Comparison of ENCODE assay signal across 30 mouse cellular contexts in the genomic region with DNA sequence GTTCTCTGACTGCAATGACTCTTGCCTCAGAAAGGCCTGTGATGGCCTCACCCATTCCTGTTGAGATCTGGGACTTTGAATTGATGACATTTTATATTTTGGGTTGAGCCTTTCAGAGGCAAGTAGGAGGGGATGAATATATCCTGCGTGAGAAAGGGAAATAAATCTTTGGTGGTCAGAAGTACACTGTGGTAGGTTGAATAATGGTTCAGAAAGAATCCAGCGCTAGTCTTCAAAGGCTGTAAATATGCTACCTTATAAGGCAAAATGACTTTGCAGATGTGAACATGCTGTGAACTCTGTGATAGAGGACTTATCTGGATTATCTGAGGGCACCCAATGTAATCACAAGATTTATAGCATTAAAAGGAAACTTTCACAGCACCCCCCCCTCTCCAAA. TPM values are rescaled to one million over a fixed set of nuclear protein-coding genes. Genes with fewer than 3 reads are reported as not detected.
DNase-seq lines count a peak whose midpoint lies in the region; ATAC-seq and TF ChIP-seq lines count a peak whose summit lies in the region.
"Had no signal": no experiment of that assay in that cellular context is flagged by ENCODE, and none has a peak within 500 bp of the region (broad histone marks: within the 10 kb centered on the region; RNA-seq: fewer than 3 reads in every experiment).

No protein-coding gene starts in this region.

- whole genome bisulfite sequencing in intestine, embryonic 14.5 days: 40% methylated on average over 2 of the region's 2 CpGs
- WGBS in intestine, embryonic 16.5 days: 54% methylated on average over 2 of the region's 2 CpGs
- 26% methylated on average over 2 of the region's 2 CpGs for WGBS in kidney, postnatal 0 days
- 14% methylated on average over 2 of the region's 2 CpGs for WGBS in stomach, embryonic 14.5 days

- peaks cover 17% of the 10 kb centered on the region for H3K4me1 ChIP-seq in intestine, embryonic 14.5 days (replicated peaks; ENCODE audit: control insufficient read depth, insufficient read depth, low read length)
- H3K4me1 ChIP-seq in intestine, embryonic 16.5 days (ENCODE audit: control insufficient read depth, insufficient read depth, low read length): peaks cover 6% of the 10 kb centered on the region; the same call in 1 of the 2 replicates
- peaks cover 7% of the 10 kb centered on the region; the same call in 1 of the 2 replicates for H3K4me1 ChIP-seq in kidney, postnatal 0 days (replicated peaks; ENCODE audit: insufficient read depth, low read length)
- H3K4me1 ChIP-seq in embryonic fibroblast, embryonic 13.5 days (ENCODE audit: control insufficient read depth, insufficient read depth, low read length): peaks cover 7% of the 10 kb centered on the region
- H3K4me1 ChIP-seq in stomach, embryonic 14.5 days (ENCODE audit: control insufficient read depth, insufficient read depth, low read length): peaks cover 12% of the 10 kb centered on the region; the same call in 1 of the 2 replicates
- H3K4me1 ChIP-seq: forebrain, embryonic 15.5 days; neural tube, embryonic 15.5 days had no signal

- H3K27ac ChIP-seq in intestine, embryonic 14.5 days (ENCODE audit: low read depth): peak overlapping the region; percentile 87
- H3K27ac ChIP-seq in intestine, embryonic 16.5 days (ENCODE audit: low read length): no peak overlapping the region; the same call in 1 of the 2 replicates
- H3K27ac ChIP-seq in kidney, postnatal 0 days: no peak overlapping the region
- H3K27ac ChIP-seq in embryonic fibroblast, embryonic 13.5 days (ENCODE audit: insufficient read depth, low read length): peak overlapping the region; percentile 96
- H3K27ac ChIP-seq in stomach, embryonic 14.5 days (ENCODE audit: low read length): peak overlapping the region; percentile 88; the same call in 1 of the 2 replicates
- H3K27ac ChIP-seq: embryonic facial prominence, embryonic 12.5 days; forebrain, embryonic 10.5 days; forebrain, embryonic 15.5 days; hindbrain, embryonic 13.5 days; neural tube, embryonic 15.5 days had no signal

- no peaks in the 10 kb centered on the region for H3K36me3 ChIP-seq in intestine, embryonic 14.5 days (ENCODE audit: control insufficient read depth, insufficient read depth, low read length)
- H3K36me3 ChIP-seq in intestine, embryonic 16.5 days (ENCODE audit: control insufficient read depth, insufficient read depth, low read length): no peaks in the 10 kb centered on the region
- H3K36me3 ChIP-seq in kidney, postnatal 0 days (ENCODE audit: insufficient read depth, low read length): no peaks in the 10 kb centered on the region
- H3K36me3 ChIP-seq in stomach, embryonic 14.5 days (ENCODE audit: control insufficient read depth, insufficient read depth, low read length): no peaks in the 10 kb centered on the region
- H3K36me3 ChIP-seq: embryonic facial prominence, embryonic 12.5 days; forebrain, embryonic 10.5 days; forebrain, embryonic 15.5 days; hindbrain, embryonic 13.5 days; limb, embryonic 12.5 days; neural tube, embryonic 15.5 days had no signal

- H3K4me3 ChIP-seq in intestine, embryonic 14.5 days (ENCODE audit: low read depth, low read length): no peak overlapping the region
- no peak overlapping the region for H3K4me3 ChIP-seq in intestine, embryonic 16.5 days (ENCODE audit: low read length)
- no peak overlapping the region for H3K4me3 ChIP-seq in kidney, postnatal 0 days (replicated peaks; ENCODE audit: low read depth, low read length)
- H3K4me3 ChIP-seq in embryonic fibroblast, embryonic 13.5 days (ENCODE audit: insufficient read depth, low read length): no peak overlapping the region
- no peak overlapping the region for H3K4me3 ChIP-seq in stomach, embryonic 14.5 days (ENCODE audit: low read depth, low read length)
- H3K4me3 ChIP-seq: embryonic facial prominence, embryonic 12.5 days; forebrain, embryonic 10.5 days; forebrain, embryonic 15.5 days; hindbrain, embryonic 13.5 days; limb, embryonic 12.5 days; megakaryocyte, embryonic 14.5 days; neural tube, embryonic 15.5 days had no signal

- H3K9ac ChIP-seq in intestine, embryonic 14.5 days (ENCODE audit: low read length): no peak overlapping the region
- no peak overlapping the region for H3K9ac ChIP-seq in intestine, embryonic 16.5 days (ENCODE audit: low read depth, low read length)
- H3K9ac ChIP-seq in kidney, postnatal 0 days (ENCODE audit: low read depth, low read length): no peak overlapping the region
- no peak overlapping the region for H3K9ac ChIP-seq in stomach, embryonic 14.5 days (replicated peaks; ENCODE audit: low read depth, low read length)
- H3K9ac ChIP-seq: embryonic facial prominence, embryonic 12.5 days; forebrain, embryonic 15.5 days; hindbrain, embryonic 13.5 days; limb, embryonic 12.5 days; neural tube, embryonic 15.5 days had no signal

- no peak for DNase-seq in intestine, embryonic 14.5 days (ENCODE audit: low spot score)
- peak; percentile 71 for DNase-seq in kidney, postnatal 0 days (ENCODE audit: low spot score)
- no peak for DNase-seq in kidney, adult 11 months
- DNase-seq in cerebellum, postnatal 36 days: no peak
- DNase-seq in cerebellum, postnatal 4 days (ENCODE audit: low spot score in 2 of 2): no peak
- DNase-seq: adrenal gland, adult 2 months; adrenal gland, postnatal 36 days; B cell, adult 2 months; cerebellum, adult 18-20 months; cerebellum, postnatal 10 days; heart, postnatal 36 days; kidney, adult 9 months; layer of hippocampus, adult 9-11 months; lung, postnatal 4 days; midbrain, embryonic 14.5 days; retina, postnatal 1 day; right cerebral cortex, postnatal 14 days; thymus, postnatal 4 days had no signal

- H3K9me3 ChIP-seq in intestine, embryonic 14.5 days (ENCODE audit: control insufficient read depth, low read length): no peaks in the 10 kb centered on the region
- H3K9me3 ChIP-seq in intestine, embryonic 16.5 days (ENCODE audit: control insufficient read depth, low read length): no peaks in the 10 kb centered on the region
- H3K9me3 ChIP-seq in kidney, postnatal 0 days (replicated peaks; ENCODE audit: low read length): no peaks in the 10 kb centered on the region
- no peaks in the 10 kb centered on the region for H3K9me3 ChIP-seq in stomach, embryonic 14.5 days (ENCODE audit: control insufficient read depth, low read depth, low read length)
- H3K9me3 ChIP-seq: embryonic facial prominence, embryonic 12.5 days; forebrain, embryonic 10.5 days; forebrain, embryonic 15.5 days; hindbrain, embryonic 13.5 days; limb, embryonic 12.5 days; megakaryocyte, embryonic 14.5 days; neural tube, embryonic 15.5 days had no signal

- no peak for TF ChIP-seq POLR2A in embryonic fibroblast, embryonic 13.5 days (IDR thresholded peaks at IDR 0.05; ENCODE audit: low read depth, low read length)

- no peaks in the 10 kb centered on the region for H3K27me3 ChIP-seq in intestine, embryonic 14.5 days (replicated peaks; ENCODE audit: control insufficient read depth, insufficient read depth, low read length)
- no peaks in the 10 kb centered on the region for H3K27me3 ChIP-seq in intestine, embryonic 16.5 days (replicated peaks; ENCODE audit: control insufficient read depth, insufficient read depth, low read length)
- no peaks in the 10 kb centered on the region for H3K27me3 ChIP-seq in kidney, postnatal 0 days (ENCODE audit: insufficient read depth, low read length)
- no peaks in the 10 kb centered on the region for H3K27me3 ChIP-seq in stomach, embryonic 14.5 days (ENCODE audit: control insufficient read depth, insufficient read depth, low read length)
- H3K27me3 ChIP-seq: embryonic facial prominence, embryonic 12.5 days; forebrain, embryonic 15.5 days; hindbrain, embryonic 13.5 days; limb, embryonic 12.5 days; megakaryocyte, embryonic 14.5 days; neural tube, embryonic 15.5 days had no signal

- no peak overlapping the region; the same call in 1 of the 2 replicates for H3K4me2 ChIP-seq in intestine, embryonic 14.5 days (ENCODE audit: low read length)
- no peak overlapping the region for H3K4me2 ChIP-seq in intestine, embryonic 16.5 days (ENCODE audit: low read depth, low read length)
- no peak overlapping the region for H3K4me2 ChIP-seq in kidney, postnatal 0 days (ENCODE audit: low read length)
- H3K4me2 ChIP-seq in stomach, embryonic 14.5 days (replicated peaks; ENCODE audit: low read depth, low read length): no peak overlapping the region
- H3K4me2 ChIP-seq: embryonic facial prominence, embryonic 12.5 days; forebrain, embryonic 15.5 days; hindbrain, embryonic 13.5 days; limb, embryonic 12.5 days; liver, embryonic 11.5 days; neural tube, embryonic 15.5 days had no signal

- ATAC-seq in intestine, embryonic 14.5 days (replicated peaks; ENCODE audit: low FRiP score, low TSS enrichment, low read depth): no peak; the same call in 1 of the 2 replicates
- ATAC-seq in intestine, embryonic 16.5 days: no peak
- no peak for ATAC-seq in kidney, postnatal 0 days (replicated peaks; ENCODE audit: low FRiP score, low read depth)
- ATAC-seq in stomach, embryonic 14.5 days (ENCODE audit: insufficient number of reproducible peaks, insufficient read depth, low FRiP score, low read depth): 0 out of 2 replicates have a peak, but pooled peaks have one; percentile 42
- ATAC-seq: activated CD4-positive, CD25-positive, alpha-beta regulatory T cell, adult 4 months; forebrain, embryonic 15.5 days had no signal

- no peak for TF ChIP-seq CTCF in kidney, postnatal 0 days (IDR thresholded peaks at IDR 0.05; ENCODE audit: low read depth)
- no peak for TF ChIP-seq CTCF in embryonic fibroblast, embryonic 13.5 days (IDR thresholded peaks at IDR 0.05; ENCODE audit: borderline replicate concordance, insufficient read depth, low read length)

RNA-seq across cellular contexts. Expression of gene Rbm43, which starts 23.1 kb away (rescaled TPM):
- 11.9 TPM in 2 replicates for polyA plus RNA-seq in intestine, embryonic 14.5 days (2014; fragmentation: Nextera tagmentation; extraction: Ambion mirVana)
- polyA plus RNA-seq in intestine, embryonic 16.5 days (2015; fragmentation: Nextera tagmentation; extraction: Ambion mirVana): 8.3 and 9.3 TPM in 2 replicates
- 13.1 and 14.8 TPM in 2 replicates for polyA plus RNA-seq in kidney, postnatal 0 days (2015; fragmentation: Nextera tagmentation; extraction: Ambion mirVana)
- polyA plus RNA-seq in embryonic fibroblast, embryonic 13.5 days (2011; ENCODE audit: insufficient read length, low read depth, missing spikeins): 20.3 and 21.7 TPM in 2 replicates
- 18.7 and 19.0 TPM in 2 replicates for polyA plus RNA-seq in stomach, embryonic 14.5 days (2014; fragmentation: Nextera tagmentation; extraction: Ambion mirVana)

Comparison
In these comparisons a context has a peak if more than half of its experiments do, and no peak if none do; other contexts are left out.
1. H3K27ac ChIP-seq: peak in intestine, embryonic 14.5 days (single experiment), embryonic fibroblast, embryonic 13.5 days (single experiment) and stomach, embryonic 14.5 days (single experiment); none in intestine, embryonic 16.5 days (single experiment) and kidney, postnatal 0 days (single experiment).